Mouse (Mus musculus) layer of hippocampus, adult 18-20 months (tissue): ENCODE data around the gene Vps37b. TPM values are rescaled to one million over a fixed set of nuclear protein-coding genes. Genes with fewer than 3 reads are reported as not detected.
"Not testable (repeated sequence)": the region's sequence is repeated elsewhere in the genome, so short reads cannot be mapped to it uniquely, and the experiment has no call there.

Experiments
- DNase-seq, 2 experiments: peaks; one replicate each; pipeline ENCODE4 v3.0.0; 2022; ENCODE audit warnings: low spot score in 2 of 2
- long read RNA-seq: library from polyadenylated mRNA; stranded (forward); transcript quantifications from one replicate; pipeline ENCODE4 v2.0.0, GENCODE M21; 2021
- total RNA-seq, 2 experiments: library from RNA; stranded (reverse); gene quantifications; 2 replicates each; pipeline ENCODE4 v1.2.3; 2021

Gene Vps37b
- total RNA-seq: 10 to 100 TPM; 38.0 to 43.9 TPM
- long read RNA-seq, transcript Vps37b-201 (4 exons, 2,522 nt): major isoform, 95 of 137 reads
- long read RNA-seq, partial matches to known transcripts: 1 of 137 reads
- long read RNA-seq, other reads (novel, unspliced or antisense): 41 of 137 reads

DNA sequence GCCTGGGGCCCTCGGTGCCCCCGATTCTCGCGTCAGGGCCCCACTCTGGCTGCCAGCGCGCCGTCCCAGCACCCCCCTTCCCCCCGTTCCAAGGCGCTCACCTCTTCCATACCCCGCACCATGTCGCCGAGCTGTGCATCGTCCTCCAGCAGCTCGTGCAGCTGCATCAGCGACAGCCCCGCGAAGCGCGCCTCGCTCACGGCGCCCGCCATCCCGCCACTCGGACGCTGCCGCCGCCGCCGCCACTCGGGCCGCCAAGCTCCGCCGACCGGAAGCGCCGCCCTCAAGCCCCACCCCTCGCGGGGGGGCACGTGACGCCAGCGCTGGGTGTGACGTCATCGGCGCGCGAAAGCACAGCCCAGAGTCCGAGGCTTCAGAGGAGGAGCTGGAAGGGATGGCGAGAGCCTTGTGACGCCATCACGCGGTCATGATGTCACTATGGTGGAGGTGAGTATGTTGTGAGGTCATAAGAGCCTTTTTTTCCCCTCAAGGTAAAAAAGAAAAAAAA is at the start of gene Vps37b:
Vps37b (minus strand) TSS at position 270 of the 508 bp plus-strand sequence.
- peak; percentile 88 to 91 for DNase-seq

DNA sequence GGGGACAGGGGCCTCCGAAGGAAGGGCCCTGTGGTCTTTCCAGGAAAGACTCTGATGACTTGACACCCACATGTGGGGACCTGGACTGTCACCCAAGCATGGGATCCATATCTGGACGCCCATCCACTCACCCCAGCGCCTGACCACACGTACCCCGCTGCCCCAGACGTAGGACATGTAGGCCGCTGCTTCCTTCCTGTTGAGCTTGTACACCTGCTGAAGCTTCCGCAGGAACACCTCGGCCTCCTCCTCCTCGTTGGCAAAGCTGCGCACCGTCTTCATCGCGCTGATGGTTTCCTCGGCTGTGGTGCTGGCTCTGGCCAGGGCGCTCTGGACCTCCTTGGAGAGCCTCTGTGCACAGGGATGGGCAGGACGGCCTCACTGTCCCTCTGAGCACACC is 47.8 kb upstream of the Vps37b start:
- DNase-seq: no peak

DNA sequence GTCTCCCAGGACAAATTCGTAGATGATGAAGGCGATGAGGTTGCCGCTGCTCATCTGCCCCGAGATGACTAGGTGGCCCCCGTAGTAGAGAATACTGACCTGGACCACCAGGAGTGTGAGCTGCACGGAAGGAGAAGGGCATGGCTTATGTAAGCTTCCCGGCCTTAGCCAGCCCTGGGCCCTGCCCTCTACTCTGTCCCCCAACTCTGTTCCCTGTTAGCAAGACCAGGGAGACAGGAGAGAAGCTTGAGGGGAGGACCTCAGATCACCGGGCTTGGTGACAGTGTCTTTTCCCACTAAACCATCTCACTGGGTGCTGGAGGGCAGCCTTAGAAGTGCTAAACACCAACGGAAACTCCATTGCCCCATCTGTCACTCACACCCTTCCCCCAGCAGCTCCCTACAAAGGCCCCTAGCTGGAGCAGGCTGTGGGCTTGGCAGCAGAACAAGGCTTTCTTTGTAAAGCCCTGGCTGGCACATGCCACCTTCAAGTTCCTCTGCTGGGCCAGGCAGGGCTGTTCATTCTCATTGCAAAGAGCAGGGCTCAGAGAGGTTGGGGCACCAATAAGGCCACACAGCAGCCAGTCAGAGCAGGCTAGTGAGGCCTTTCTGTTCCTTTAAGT is 46.8 kb upstream of the Vps37b start:
- DNase-seq: peak; percentile 71 to 84

DNA sequence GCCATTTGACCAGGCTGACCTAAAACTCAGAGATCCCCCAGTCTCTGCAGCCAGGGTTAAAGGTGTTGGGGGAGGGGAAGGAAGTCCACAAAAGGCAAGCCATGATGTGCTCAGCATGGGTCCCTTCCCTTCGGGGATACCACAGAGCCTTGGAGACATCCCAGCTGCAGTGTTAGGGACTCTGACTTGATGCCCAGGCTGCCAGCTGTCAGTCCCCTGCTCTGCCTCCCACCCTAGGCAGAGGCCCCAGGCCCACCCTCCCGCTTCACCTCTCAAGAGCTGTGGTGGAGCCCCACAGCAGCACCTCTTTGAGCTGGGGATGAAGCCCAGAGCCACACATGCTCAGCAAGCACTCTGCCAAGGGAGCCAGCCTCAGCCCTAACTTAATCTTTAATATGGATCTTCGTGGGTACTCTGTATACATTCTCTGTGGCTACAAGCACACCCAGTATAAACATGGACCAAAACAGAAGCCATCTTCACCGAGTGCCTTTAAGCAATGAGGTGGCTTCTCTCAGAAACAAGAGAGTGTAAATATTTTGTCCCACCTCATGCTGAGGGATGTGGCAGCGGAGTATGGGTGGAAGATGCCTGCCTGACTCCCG is 45.9 kb upstream of the Vps37b start:
- DNase-seq: no peak

DNA sequence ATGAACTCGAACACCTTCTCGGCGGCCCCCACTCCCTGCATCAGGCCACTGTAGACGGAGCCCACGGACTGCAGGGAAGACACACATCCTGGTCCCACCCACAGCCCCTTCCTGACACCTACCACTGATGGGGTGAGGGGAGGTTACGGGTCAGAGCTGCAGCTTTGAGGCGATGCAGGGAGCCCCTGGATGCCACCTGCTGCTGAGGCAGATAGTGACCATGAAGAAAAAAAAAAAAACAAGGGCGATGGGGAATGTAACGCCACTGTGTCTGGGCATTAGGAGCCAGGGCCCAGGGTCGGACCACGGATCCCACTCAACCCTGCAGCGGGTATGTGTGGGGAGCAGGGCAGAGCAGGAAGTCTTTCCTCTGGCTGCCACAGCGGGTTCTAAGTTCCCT is 45.2 kb upstream of the Vps37b start:
- DNase-seq: no peak

DNA sequence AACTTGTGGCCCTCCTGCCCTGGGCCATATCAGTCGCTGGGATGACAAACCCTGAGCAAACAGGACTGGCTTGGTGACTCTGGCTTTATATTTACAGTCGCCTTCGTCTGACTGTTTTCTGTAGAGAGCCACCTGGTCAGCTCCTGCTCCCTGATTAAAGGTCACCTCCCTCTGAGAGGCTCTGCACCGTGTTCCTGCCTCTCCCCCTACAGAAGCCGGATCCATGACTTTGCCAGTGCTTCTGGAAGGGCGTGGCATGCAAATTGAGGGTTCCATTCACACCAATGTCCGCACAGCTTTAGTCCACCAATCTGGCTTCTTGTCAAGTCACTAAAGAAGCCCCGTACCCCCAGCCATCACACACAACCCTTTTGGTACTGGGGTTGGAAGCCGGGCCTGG is 44.5 kb upstream of the Vps37b start:
- no peak for DNase-seq

DNA sequence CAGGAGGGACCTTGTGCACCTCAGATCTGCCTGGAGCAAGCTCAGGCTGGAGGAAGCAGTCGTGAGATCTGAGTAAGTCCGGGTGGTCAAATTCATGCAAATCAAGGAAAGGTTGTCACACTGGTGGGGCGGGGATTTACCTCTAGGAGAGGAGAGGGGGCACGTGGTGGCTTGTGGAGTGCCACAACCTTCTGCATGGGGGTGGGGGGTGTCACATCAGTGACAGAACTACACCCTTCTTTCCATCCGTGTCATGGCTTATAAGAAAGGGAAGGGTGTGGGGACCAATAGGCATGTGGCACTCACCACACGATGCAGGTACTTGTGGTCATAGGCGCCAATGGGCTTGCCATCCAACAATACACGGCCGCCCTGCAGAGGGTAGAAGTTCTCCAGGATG is 43.6 kb upstream of the Vps37b start:
- DNase-seq: no peak

DNA sequence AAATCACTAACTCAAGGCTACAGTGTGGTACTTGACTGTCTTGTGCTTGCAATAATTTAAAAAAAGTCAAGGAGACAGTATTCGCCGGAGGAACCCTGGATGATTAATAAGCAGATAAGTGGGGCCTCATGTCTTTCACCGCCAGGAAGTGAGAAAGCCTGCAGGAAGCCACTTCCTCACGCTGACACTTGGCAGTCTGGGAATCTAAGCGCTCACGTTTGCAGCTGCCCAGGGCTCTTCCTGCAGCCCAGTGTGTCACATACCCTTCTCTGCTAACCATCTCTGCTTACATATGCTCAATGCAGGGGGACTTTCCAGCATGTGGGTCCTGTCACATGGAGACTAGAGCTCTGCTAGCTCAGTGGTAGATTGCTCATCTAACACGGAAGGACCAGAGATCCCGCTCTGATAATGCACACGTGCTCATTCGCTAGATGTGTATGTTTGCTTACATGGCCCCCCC is 42.8 kb upstream of the Vps37b start:
- DNase-seq: no peak

DNA sequence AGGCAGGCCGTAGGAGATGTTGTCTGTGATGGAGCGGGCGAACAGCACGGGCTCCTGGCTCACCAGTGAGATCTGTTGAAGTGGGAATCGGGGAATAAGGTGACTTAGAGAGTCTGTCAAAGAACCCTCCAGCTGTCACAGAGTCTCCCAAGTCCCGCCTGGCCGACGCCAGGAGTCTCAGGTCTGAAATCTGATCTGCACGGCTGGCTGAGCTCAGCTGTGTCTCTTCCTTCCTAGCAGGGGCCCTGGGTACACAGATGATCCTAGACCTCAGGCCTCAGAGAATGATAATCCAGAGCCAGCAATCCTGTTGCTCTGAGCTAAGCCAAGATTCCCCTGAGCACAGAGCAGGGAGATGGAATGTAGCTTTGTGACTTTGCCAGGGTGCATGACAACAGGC is 41.6 kb upstream of the Vps37b start:
- no peak for DNase-seq

DNA sequence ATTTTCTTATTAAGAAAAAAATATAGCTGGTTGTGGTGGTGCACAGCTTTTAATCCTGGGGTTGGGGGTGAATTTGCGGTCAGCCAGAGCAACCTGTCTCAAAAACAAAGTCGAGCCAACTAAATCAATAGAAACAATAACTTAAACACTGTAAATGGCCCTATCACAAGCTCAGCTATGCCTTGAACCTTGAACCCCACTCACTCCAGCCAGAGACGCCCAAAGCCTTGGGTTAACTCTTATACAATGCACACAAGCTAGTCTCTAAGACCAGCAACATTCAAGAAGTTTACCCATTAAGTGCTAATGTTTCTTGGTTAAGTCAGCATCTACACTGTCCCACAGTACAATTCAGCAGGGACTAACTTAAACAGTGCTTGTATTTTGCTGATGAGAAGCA is 37.6 kb upstream of the Vps37b start:
- DNase-seq: no peak

DNA sequence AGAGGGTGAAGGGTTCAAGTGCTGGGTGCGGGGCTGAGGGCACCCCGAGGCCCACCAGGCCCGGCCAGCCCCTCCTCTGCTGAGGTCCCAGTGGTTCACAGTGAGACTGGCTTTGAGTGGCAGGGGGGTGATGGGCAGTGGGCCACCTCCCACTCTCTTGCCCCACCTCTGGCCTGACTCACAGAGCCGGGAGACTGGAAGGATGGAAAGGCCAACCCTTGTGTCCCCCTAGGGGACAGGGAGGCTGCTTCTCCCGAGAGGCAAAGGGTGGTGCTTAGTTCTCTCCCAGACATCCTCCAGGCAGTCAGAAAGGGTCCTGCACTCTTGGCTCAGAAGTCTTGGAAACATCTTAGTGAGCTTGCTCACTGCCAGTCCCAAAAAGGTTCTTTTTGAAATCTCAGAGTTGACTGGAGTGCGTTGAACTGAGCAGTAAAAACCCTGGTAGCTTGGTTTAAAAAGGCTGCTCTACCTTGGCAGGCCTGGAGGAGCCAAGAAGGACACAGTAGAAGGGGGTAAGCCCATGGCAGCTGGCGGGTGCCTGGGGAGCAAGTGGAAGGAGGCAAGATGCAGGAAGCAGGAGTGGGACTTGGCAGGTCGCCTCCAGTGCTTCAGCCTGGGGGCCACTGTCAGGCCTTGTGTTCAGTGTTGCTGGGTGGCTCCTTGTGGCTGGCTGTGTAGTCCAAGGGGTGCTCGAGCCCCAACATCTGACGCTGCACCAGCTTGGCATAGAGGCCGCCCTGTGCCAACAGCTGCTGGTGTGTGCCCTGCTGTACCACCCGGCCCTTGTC is 30.2 kb upstream of the Vps37b start:
- no peak for DNase-seq

DNA sequence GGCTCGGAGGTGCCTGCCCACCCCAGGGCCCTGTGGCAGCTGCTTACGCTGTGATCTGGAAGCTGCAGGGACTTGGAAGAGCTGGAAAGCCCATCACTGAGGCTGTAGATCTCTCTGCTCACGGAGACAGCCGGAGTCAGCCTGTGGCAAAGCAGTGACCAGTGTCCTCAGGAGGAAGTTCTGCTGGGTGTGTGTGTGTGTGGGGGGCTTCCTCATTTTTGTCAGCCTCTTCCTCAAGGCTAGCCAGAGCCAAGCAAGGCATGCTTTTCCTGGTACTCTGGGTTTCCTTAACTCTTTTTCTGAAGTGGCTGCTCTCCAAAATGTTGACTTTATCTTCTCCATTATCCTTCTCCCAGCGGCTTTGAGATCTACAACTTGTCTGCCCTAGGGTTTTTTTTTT is 27.6 kb upstream of the Vps37b start:
- DNase-seq: no peak

DNA sequence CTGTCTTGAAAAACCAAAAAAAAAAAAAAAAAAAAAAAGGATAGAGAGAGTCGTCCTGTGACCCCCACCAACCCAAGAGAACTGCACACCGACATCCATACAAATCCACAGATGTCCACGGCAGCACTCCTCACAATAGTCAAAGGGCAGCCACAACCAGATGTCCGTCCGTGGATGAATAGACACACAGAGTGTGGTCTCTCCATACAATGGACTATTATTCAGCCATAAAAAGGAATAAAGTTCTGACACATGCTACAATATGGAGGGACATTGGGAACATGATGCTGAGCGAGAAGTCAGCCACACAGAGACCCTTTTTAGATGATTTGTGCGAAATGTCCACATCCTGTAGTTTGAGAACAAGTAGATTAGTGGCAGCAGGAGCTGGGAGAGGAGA is 26.7 kb upstream of the Vps37b start:
- no peak for DNase-seq

DNA sequence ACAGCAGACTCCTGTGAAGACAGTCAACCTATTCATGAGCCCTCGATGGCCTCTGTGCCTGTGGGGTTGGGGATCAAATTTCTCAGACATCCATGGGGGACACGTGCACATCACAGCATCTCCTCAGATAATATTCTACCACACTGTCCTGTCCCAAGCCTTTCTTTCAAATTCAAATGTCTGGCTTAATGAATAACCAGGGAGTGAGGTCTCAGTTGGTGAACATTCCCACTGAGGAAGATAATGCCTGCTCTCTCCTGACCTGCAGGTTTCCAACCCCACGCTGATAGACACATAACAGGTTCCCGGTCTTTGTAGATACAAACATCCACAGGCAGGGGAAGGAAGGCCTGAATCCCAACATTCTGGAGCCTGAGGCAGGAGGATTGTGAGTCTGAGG is 24.9 kb upstream of the Vps37b start:
- DNase-seq: no peak

DNA sequence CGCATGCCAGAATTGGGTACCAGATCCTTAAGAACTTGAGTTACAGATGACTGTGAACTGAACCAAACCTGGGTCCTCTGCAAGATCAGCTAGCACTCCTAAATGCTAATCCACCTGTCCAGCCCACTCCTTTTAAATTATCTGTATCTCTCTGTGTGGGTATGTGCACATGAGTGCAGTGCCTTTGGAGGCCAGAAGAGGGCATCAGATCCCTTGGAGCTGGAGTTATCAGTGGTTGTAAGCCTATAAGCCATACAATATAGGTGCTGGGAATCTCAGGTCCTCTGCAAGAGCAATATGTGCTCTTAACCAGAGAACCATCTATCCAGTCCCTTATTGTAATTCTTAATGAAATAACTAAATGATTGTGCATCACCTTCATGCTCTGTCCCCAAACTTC is 24.1 kb upstream of the Vps37b start:
- no peak for DNase-seq

DNA sequence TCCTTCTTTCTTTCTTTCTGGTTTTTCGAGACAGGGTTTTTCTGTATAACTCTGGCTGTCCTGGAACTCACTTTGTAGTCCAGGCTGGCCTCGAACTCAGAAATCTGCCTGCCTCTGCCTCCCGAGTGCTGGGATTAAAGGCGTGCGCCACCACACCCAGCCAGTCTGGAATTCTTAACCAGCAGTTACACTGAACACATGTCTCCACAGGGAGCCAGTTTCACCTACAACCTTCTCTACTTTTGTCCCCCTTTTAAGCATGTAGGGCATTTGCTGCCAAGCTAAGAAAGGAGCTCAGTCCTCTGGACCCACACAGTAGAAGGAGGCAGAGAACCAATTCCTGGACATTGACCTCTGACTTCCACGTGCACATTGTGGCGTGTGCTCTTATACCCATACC is 20.6 kb upstream of the Vps37b start:
- DNase-seq: not testable (repeated sequence)

DNA sequence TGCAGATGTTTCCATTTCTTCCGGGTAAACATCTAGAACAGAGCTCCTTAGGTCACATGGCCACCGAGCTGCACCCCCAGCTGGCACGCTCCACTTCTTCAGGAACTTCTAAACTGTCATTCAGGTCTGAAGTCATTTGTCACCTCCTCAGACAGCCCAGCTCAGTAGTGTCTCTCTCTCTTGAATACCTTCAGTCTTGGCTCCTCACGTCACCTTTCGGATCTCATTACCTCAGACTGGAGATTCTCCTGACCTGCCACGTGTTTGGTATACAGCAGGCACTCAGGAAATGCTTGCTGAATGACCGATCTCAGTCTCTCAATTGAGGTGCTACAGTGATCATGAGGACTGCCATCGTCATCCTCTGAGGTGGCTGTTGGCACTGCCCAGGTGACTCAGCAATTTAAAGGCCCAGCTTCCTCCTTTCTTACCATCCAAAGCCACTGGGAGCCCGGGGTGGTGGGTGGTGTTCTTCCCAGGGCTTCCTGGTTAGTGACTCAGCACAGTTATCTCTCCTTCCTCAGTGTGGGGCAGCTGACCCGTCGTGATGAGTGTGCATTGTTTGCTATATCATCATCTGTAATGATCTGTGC is 19.9 kb upstream of the Vps37b start:
- DNase-seq: no peak

DNA sequence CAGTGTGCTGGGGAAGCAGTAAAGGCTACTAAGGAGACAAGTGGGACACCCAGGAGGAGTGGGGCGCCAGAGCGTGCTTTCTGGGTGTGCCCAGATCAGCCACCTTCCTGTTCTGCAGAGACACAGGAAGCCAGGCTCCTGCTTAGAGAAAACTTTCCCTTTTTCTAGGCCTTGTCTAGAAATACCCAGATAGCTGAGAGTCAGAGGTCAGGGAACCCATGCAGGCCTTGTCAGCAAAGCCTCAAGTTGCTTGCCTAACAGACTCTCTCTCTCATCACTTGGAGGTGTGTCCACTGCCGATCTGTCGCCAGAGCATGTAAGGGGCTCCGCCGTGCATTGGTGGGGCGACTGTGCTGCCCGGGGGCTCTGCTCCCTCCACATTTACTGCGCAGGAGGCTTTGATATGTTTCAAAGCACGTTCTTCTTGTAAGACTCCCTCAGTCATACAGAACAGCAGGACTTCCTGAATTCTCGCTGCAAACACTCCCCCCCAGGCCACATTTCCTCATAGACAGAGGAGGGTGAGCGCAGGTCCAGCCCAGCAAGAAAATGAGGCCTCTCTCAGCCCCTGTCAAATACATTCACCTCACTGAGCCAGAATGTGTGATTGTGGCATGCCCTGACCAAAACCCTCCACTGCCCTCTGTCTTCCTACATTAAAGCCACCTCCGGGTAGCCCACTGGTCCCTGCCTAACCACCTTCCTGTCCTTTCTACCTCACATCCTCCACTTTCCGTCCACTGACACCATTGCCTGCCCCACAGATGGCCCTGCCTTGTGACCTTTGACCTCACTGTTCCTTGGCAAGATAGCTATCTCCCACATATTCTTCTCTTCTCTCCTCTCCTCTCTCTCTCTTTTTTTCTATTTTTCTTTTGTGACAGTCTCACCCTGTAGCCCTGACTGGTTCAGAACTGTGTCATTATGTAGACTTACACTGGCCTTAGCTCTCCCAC is 18.3 kb upstream of the Vps37b start:
- DNase-seq: no peak

DNA sequence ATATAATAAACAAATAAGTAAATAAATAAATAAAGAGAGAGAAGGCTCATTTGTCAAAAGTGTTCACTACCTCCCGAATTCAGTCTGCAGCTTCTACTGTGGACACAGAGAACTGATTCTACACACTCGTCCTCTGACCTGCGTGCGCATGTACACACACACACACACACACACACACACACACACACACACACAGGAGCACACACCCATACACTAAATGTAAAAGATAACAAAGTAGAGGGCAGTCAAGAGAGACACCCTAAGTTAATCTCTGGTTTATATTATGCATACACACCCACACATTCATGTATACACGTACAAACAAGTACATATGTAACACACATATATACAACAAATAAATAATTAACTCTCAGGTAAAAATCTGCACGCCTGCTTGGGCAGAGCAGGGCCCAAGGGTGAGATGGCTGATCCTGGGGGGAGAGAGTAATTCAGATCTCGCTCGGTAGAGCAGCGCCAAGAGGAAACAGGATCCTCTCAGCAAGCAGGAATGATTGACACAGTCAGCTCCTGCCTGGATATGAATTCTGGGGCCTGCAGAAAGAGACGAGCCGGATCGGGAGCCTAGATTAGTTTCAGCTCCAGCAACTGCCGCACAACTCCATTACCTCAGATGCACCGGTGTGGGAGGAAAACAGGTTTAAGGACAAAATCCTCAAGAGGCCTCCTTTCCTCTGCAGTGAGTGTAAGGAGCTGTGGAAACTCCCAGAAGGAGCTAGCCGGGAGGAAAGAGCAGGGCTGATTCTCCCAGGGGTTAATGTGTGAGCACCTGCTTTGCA is 17.4 kb upstream of the Vps37b start:
- no peak for DNase-seq
